Mouse (Mus musculus) ES-E14 (cell line): ENCODE measurements around the gene Samd10.

Experiments
- CHD2 ChIP-seq: IDR thresholded peaks from 2 replicates; pipeline ENCODE4 v1.6.1; 2014; ENCODE audit warnings: mild to moderate bottlenecking, low read depth, low read length, inconsistent platforms
- HCFC1 ChIP-seq: IDR thresholded peaks from 2 replicates; pipeline ENCODE4 v1.6.1; 2012; ENCODE audit warnings: low read length, inconsistent platforms, borderline replicate concordance; ENCODE audit not compliant: insufficient read depth
- MAFK ChIP-seq: IDR thresholded peaks from 2 replicates; pipeline ENCODE4 v1.6.1; 2014; ENCODE audit warnings: mild to moderate bottlenecking, low read depth, low read length, inconsistent platforms; ENCODE audit not compliant: insufficient read depth
- ZC3H11A ChIP-seq: IDR thresholded peaks from 2 replicates; pipeline ENCODE4 v1.6.1; 2012; ENCODE audit warnings: low read depth, mild to moderate bottlenecking, inconsistent platforms, low read length, borderline replicate concordance

GRCm38 (mm10) chr2:181571941-181572670, 26.9 kb downstream of the Samd10 start:
- TF ChIP-seq CHD2 (no peak), MAFK (no peak), HCFC1 (no peak), ZC3H11A (no peak)
